Mouse (Mus musculus): Measurements from ENCODE around the gene Cwf19l2. TPM values are rescaled to one million over a fixed set of nuclear protein-coding genes. Genes with fewer than 3 reads are reported as not detected.

Cwf19l2 gene
- total RNA-seq (2023) = 10 to 100 TPM; 40.7 to 50.3 TPM

DNA sequence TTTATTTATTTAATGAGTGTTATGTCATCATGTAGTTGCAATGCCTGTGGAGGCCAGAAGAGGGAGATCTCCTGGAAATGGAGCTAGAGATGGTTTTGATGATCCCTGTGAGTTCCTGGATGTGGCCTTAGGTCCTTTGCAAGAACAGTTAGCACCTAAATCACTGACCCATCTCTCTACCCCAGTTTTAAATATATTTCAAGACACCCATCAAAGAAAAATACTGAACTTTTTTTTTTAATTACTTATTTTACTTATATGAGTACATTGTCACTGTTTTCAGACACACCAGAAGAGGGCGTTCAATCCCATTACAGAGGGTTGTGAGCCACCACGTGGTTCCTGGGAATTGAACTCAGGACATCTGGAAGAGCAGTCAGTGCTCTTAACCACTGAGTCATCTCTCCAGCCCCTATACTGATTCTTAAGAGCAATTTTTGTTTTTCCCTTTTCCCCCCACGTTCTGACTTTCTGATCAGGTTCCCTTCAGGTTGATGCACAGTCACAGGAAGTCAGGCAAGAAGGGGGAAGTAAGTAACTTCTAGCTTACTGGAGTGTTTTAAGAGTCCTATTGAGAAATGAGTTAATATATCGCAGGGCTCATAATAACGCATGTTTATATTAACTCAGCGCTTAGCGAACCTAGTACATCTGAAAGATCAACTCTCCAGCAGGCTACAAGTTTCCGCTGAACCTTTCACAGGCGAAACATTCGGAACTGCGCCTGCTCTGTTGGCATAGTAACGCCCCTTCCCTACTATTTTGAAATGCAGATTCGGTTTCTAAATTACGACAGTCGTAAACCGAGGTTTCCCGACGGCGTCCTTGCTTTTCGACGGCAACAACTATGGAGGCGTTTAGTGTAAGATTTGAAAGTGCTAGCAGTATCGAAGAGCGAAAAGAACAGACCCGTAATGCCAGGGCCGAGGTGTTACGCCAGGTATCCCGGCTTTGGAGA lies at the start of gene Cwf19l2:
Gene Cwf19l2 (plus strand): TSS at position 342 of the 958 bp plus-strand sequence.

Other genes starting within 250 kb of the Cwf19l2 start
- gene Alkbh8, start 68.5 kb upstream of the Cwf19l2 start, total RNA-seq (2023) = 10 to 100 TPM; 29.2 to 30.0 TPM
- gene Gucy1a2, start 129.2 kb downstream of the Cwf19l2 start, total RNA-seq (2023) = not detected

Measured in B cell, adult 67 days (primary cell).